Mouse (Mus musculus) ovary, postnatal 36 days (tissue): ENCODE data around the gene Grhl1.
"Not testable (repeated sequence)": the region's sequence is repeated elsewhere in the genome, so short reads cannot be mapped to it uniquely, and the experiment has no call there.

Experiments
- DNase-seq: peaks from one replicate; pipeline ENCODE4 v3.0.0; 2022; ENCODE audit warnings: low spot score, mixed read lengths

The Grhl1 gene

DNA sequence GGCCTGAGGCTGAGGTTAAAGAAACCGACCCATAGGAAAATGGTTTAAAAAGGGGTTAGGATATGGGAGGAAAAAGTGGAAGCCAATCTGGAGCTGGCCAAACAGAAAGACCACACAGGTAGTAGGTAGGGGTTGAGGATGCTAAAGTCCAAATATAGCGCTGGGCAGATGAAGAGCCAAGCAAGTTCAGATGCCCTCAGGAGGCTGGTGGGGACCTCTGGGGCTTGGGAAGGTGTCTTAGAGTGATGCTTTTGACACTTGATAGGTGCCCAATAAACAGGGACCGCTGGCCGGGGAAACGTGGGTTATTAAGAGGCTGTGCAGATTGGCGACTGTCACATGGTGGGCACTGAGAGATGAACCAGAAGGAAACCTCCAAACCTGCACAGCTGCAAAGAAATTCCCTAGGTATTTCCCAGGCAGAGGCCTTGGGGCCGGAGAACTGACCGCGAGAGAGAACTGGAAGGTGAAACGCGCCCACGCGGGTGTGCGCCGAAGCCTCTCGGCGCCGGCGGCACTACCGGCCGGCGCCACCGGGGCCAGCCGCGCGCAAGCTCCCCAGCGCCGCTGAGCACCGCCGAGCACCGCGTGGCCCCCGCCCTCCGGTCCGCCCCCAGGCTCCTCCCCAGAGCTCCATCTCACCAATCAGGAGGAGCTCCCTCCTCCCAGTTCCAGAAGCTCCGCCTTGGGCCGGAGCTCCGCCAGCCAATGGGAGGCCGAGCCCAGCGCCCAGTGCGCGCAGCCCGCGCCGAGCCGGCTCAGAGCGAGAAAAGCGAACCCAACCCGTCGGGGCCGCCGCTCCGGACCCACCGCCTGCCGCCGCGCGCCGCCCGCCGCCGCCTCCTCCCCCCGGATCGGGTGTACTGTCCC lies at the start of gene Grhl1:
Grhl1 (plus strand) TSS at position 761 of the 870 bp plus-strand sequence.
- DNase-seq, result peak; percentile 94

DNA sequence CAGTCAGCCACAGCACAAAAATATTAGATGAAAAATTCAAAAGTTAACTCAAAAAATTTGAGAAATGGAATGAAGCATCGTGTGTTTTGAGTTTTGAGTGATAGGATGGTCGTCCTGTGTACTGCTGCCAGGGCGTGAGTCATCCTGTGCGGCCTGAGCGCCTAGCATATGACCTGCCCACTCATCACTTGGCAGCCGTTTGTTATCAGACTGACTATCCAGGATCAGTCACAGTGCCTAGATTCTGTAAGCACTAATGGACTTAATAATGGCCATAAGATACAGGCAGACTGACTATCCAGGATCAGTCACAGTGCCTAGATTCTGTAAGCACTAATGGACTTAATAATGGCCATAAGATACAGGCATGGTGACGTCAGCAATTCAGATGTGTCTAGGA lies 47.0 kb upstream of the Grhl1 start:
- DNase-seq, result not testable (repeated sequence)

DNA sequence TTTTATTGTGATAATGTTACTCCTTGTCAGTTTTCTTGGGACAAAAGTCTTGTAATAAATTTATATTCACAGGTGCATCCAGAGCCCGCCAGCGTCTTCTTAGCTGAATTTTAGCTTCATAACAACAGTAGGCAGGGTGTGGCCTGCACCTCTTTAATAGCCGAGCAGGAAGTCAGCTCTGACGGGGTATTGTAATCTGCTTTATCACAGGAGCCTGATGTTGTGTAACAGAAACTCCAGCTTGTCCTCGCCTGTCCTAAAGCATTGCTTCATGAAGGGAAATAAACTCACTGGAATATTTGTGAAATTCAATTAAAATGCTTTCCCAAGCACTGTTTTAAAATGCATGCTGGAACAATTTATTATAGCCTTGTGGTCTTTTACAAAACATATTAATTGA lies 35.7 kb upstream of the Grhl1 start:
- DNase-seq, result no peak

DNA sequence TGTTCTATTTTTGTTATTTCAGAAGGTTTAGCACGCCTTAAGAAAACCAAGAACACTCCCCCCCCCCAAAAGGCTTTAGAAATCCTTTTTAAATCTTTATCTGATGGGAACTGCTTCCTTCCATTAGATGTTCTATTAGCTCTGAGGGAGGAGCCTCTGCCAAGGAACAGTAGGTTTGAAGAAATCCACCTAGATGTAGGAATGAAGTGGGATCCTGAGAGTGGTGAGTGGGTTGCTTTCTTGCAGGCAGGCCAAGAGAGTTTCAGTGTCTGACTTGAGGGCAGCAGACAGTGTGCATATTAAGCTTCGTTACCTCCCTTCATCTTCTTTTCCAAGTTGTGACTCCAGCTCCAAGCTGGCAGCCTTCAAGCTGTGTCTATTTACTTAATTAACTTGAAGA lies 34.9 kb upstream of the Grhl1 start:
- DNase-seq, result no peak

GRCm38 (mm10) chr12:24537965-24538364 lies 34.1 kb upstream of the Grhl1 start:
- no peak for DNase-seq

- DNase-seq, result no peak
Measured at GRCm38 (mm10) chr12:24541426-24542154, 30.5 kb upstream of the Grhl1 start.

DNA sequence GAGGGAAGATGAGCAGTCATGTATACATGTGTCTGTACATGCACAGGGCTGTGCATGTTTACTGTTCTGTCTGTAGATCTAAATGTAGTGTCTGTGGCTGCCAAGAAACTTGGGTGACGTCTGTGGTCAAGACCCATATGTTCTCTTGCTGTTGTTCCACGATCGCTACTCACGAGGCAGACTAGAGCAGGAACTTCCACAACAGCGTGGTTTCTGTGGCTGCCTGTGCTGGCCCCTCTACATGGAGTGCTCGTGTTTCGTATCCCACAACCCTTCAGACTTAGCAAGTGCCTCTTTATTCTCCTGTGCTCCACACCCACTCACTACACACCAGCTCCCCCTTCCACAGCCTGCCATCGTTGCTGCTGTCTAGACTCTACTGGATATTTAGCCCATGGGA lies 24.4 kb upstream of the Grhl1 start:
- no peak for DNase-seq

DNA sequence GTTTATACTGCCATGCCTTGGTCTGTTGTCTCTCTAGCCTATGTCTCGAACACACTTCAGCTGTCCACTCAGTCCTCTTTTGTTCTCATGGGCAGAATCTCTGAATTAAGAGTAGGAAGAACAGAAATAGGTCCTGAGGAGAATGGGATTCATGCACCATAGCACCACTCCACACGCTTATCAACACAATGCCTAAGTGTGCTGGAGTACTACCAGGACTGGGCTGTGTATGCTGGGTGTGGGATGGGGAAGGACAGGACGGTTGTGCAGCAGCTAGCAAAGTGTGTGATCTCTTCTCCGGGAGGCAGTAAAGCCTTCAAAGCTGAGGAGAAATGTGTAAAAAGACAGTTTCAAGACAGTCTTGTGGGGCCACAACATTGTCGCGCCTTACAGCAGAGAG lies 23.2 kb upstream of the Grhl1 start:
- no peak for DNase-seq

- DNase-seq, result no peak
Measured at GRCm38 (mm10) chr12:24552531-24552930, 19.6 kb upstream of the Grhl1 start.

DNA sequence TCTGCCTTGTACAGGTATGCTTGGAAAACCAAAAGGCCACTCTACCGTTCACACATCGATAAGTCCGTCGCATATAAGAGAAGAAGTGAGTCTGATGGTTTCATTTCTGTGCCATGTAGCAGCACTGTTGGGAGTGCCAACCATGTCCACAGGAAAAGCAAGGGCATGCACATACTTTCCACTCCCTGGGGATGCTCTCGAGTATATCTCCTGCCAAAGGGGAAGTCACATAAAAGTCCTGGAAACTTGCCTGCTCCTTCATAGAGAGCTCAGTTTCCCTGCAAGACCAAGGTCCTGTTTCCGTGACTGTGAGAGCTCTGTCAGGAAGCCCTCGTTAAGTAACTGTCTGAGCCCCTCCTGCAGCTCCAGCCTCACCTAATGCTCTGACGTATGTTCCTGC lies 16.1 kb upstream of the Grhl1 start:
- DNase-seq, result no peak

- DNase-seq, result no peak
Measured at GRCm38 (mm10) chr12:24563395-24563960, 8.6 kb upstream of the Grhl1 start.

DNA sequence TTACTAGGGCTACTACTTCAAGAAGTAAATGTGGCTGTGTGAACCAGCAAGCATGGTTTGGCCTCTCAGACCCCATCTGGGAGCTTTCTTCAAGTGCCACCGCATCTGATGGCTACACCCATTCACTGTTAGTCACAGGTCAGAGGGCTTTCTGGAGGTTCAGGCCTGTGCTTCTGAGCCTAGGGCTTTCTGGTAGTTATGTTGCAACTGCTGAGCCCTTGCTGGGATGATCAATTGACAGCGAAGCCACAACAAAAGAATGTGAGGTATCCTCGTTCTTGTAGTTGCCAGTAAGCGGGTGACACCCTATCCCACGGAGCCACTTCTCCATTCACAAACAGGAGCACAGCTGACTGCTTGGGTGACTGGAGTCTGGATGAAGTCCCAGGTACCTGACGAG lies 6.8 kb upstream of the Grhl1 start:
- DNase-seq, result no peak

DNA sequence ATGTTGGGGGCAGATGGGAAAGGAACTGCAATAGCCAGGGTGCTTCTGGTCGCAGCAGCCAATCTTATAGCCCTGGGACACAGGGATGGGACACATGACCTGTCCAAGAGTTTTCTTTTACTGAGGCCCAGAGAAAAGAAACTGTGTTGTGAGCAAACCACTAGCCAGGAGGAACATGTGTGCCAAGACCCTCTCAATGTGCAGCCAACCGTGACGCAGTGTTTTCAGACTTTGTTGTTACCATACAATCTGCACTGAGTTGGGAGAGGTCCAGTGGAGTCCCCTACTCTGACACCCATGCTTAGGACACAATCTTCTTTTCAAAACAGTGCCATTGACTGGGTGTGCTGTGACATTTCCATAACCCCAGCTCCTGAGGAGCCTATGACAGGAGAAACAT lies 4.5 kb upstream of the Grhl1 start:
- DNase-seq, result no peak

- no peak for DNase-seq
Measured at GRCm38 (mm10) chr12:24572421-24573274, 565 bp downstream of the Grhl1 start.

- no peak for DNase-seq
Measured at GRCm38 (mm10) chr12:24573275-24573580, 1.1 kb downstream of the Grhl1 start.

DNA sequence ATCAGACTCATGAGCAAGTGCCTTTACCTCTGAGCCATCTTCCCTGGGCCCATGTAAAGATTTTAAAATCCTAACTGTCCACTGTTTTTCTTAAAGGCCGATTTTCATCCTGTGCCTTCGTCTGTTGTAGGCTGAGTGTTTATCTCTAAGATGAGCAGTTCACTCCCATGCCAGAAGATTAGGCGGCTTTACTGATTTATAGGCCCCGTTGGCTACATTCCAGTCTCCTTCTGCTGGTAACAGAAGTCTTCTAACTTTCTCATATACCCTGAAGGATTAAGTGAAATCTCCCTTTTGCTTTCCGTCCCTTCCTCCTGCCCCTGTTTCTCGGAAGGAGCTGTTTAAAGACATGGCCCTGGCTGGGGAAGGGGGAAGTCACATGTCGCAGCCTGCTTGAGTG lies 2.8 kb downstream of the Grhl1 start:
- no peak for DNase-seq

GRCm38 (mm10) chr12:24580452-24580851 lies 8.4 kb downstream of the Grhl1 start:
- DNase-seq, result no peak

- no peak for DNase-seq
Measured at GRCm38 (mm10) chr12:24580996-24581683, 9.1 kb downstream of the Grhl1 start.

- DNase-seq, result no peak
Measured at GRCm38 (mm10) chr12:24583653-24584052, 11.6 kb downstream of the Grhl1 start.

- no peak for DNase-seq
Measured at GRCm38 (mm10) chr12:24584835-24585234, 12.8 kb downstream of the Grhl1 start.

DNA sequence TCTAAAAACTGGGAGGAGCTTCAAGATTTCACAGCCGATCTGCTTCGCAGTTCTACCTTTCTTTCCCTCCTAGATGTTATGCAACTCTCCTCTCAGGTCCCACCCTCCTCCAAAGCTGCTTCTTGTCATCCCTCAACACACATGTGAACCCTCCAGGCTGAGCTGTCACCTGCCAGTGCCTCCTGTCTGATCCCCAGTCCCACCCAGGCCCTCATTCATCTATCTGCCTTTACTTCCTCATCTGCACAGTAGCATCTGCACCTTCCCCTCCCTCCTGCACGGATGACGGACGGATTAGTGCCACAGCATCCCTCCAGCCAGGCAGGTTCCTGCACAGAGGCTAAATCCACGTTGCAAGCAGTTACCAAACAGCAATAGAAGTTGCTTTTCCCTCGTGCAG lies 14.1 kb downstream of the Grhl1 start:
- DNase-seq, result no peak

GRCm38 (mm10) chr12:24590371-24590770 lies 18.3 kb downstream of the Grhl1 start:
- no peak for DNase-seq
